Mouse (Mus musculus): ENCODE data around the gene 2510009E07Rik.

DNA sequence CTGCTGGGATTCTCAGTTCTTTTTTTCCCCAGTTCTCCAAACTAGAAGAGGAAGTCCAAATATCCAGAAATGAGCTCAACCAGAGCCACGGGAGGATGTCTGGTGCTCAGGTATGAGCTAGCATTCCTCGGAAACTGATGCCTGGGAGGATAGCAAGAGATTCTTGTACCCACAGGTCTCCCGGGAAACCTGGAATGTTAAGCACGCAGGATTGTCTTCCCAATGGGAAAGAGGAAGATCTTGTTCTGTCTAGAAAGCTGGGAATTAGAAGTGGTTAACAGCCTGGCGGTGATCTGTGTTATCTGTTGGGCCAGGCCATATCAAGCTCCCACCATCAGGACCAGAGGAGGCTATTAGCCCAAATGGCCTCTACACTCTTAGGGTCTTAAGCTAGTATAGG is 10.2 kb upstream of the 2510009E07Rik start:
- TF ChIP-seq CTCF (IDR thresholded peaks at IDR 0.05; ENCODE audit: low read depth) (no peak), EP300 (IDR thresholded peaks at IDR 0.05; ENCODE audit: low read depth) (no peak)

All from liver, embryonic 14.5 days (tissue).